Mouse (Mus musculus): ENCODE measurements around the gene Egln2. TPM values are rescaled to one million over a fixed set of nuclear protein-coding genes. Genes with fewer than 3 reads are reported as not detected.

The Egln2 gene
- polyA plus RNA-seq, 1 experiment = 107 TPM

DNA sequence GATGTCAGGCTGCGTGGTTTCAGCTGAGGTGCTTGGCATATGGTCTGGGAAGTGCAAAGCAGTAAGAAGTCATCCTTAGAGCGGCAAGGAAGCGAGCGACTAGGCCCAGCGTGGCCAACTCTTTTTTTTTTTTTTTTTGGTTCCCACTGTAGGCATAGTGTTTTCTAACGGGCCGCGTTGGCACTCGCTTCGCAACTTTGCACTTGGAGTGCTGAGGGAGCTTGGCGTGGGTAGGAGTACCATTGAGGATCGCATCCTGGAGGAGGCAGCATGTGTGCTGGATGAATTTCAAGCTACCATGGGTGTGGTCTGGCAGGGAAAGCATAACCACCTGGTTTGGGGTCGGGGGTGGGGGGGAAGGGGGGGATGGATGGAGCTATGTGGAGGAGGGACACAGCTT lies 10.6 kb downstream of the Egln2 start:
- WGBS = 66% methylated on average over 13 of the region's 13 CpGs
- DNase-seq = no peak
- Histone ChIP-seq H3K4me3 (replicated peaks; ENCODE audit: extremely low read depth, low read depth, low read length) (no peak overlapping the region), H3K4me1 (ENCODE audit: control insufficient read depth, insufficient read depth, low read length) (peaks cover 11% of the 10 kb centered on the region)
- TF ChIP-seq CTCF (IDR thresholded peaks at IDR 0.05; ENCODE audit: insufficient read depth, low read length) (no peak), POLR2A (IDR thresholded peaks at IDR 0.05; ENCODE audit: borderline replicate concordance, extremely low read depth, low read depth, low read length) (no peak)

DNA sequence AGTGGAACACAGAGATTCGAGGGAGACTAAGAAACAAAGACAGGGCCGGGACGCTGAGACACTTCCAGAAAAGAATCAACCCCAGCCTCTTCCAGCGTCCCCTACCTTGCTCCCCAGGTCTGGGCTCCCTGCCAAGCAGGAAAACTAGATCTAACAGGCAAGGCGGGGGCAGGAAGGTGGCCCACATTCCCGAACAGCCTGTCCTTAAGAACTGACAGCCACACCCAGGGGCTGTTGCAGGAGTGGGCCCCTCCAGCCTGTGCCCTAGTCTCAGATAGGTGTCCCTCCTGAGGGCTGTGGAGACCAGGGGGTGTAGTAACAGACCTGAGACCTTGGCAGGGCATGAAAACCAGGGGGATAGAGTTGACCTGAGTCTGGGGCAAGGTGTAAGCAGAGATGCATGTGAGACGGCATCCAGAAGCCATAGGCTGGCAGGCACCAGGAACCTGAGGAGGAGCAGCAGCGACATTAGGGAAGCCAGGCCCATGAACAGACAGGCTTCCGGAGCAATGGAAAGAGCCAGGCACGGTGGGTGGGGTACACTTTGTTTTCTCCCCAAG lies 13.3 kb downstream of the Egln2 start, which contains the start of gene Cyp2t4:
TSS of gene Cyp2t4 (plus strand) at position 510 of the 560 bp plus-strand sequence.
- no peak for TF ChIP-seq POLR2A (IDR thresholded peaks at IDR 0.05; ENCODE audit: borderline replicate concordance, extremely low read depth, low read depth, low read length)
- TF ChIP-seq CTCF (IDR thresholded peaks at IDR 0.05; ENCODE audit: insufficient read depth, low read length) = no peak
- 26% methylated on average over 10 of the region's 10 CpGs for WGBS
- peaks cover 5% of the 10 kb centered on the region for H3K4me1 ChIP-seq (ENCODE audit: control insufficient read depth, insufficient read depth, low read length)
- H3K4me3 ChIP-seq (replicated peaks; ENCODE audit: extremely low read depth, low read depth, low read length) = no peak within 1 kb of the TSS
- peak; percentile 54 for DNase-seq

- TF ChIP-seq POLR2A (IDR thresholded peaks at IDR 0.05; ENCODE audit: borderline replicate concordance, extremely low read depth, low read depth, low read length) (no peak), CTCF (IDR thresholded peaks at IDR 0.05; ENCODE audit: insufficient read depth, low read length) (no peak)
- H3K4me3 ChIP-seq (replicated peaks; ENCODE audit: extremely low read depth, low read depth, low read length) = no peak overlapping the region
- H3K4me1 ChIP-seq (ENCODE audit: control insufficient read depth, insufficient read depth, low read length) = no peaks in the 10 kb centered on the region
- DNase-seq = no peak
- WGBS = 35% methylated on average over 8 of the region's 8 CpGs
Measured at GRCm38 (mm10) chr7:27136410-27136996, 30.1 kb downstream of the Egln2 start.

GRCm38 (mm10) chr7:27133757-27134156 lies 32.8 kb downstream of the Egln2 start:
- TF ChIP-seq CTCF (IDR thresholded peaks at IDR 0.05; ENCODE audit: insufficient read depth, low read length) (no peak), POLR2A (IDR thresholded peaks at IDR 0.05; ENCODE audit: borderline replicate concordance, extremely low read depth, low read depth, low read length) (no peak)
- DNase-seq = no peak
- H3K4me3 ChIP-seq (replicated peaks; ENCODE audit: extremely low read depth, low read depth, low read length) = no peak overlapping the region
- WGBS = 79% methylated on average over 4 of the region's 4 CpGs
- no peaks in the 10 kb centered on the region for H3K4me1 ChIP-seq (ENCODE audit: control insufficient read depth, insufficient read depth, low read length)

GRCm38 (mm10) chr7:27133156-27133555 lies 33.4 kb downstream of the Egln2 start:
- TF ChIP-seq CTCF (IDR thresholded peaks at IDR 0.05; ENCODE audit: insufficient read depth, low read length) = no peak
- peak; percentile 20; the same call in 1 of the 2 replicates for TF ChIP-seq POLR2A (IDR thresholded peaks at IDR 0.05; ENCODE audit: borderline replicate concordance, extremely low read depth, low read depth, low read length)
- Histone ChIP-seq H3K4me1 (ENCODE audit: control insufficient read depth, insufficient read depth, low read length) (no peaks in the 10 kb centered on the region), H3K4me3 (replicated peaks; ENCODE audit: extremely low read depth, low read depth, low read length) (no peak overlapping the region)
- 48% methylated on average over 12 of the region's 12 CpGs for WGBS
- DNase-seq = no peak

- TF ChIP-seq POLR2A (IDR thresholded peaks at IDR 0.05; ENCODE audit: borderline replicate concordance, extremely low read depth, low read depth, low read length) (no peak), CTCF (IDR thresholded peaks at IDR 0.05; ENCODE audit: insufficient read depth, low read length) (no peak)
- 11% methylated on average over 10 of the region's 10 CpGs for WGBS
- no peak overlapping the region for H3K4me3 ChIP-seq (replicated peaks; ENCODE audit: extremely low read depth, low read depth, low read length)
- no peak for DNase-seq
- no peaks in the 10 kb centered on the region for H3K4me1 ChIP-seq (ENCODE audit: control insufficient read depth, insufficient read depth, low read length)
Measured at GRCm38 (mm10) chr7:27132588-27132987, 34.0 kb downstream of the Egln2 start.

DNA sequence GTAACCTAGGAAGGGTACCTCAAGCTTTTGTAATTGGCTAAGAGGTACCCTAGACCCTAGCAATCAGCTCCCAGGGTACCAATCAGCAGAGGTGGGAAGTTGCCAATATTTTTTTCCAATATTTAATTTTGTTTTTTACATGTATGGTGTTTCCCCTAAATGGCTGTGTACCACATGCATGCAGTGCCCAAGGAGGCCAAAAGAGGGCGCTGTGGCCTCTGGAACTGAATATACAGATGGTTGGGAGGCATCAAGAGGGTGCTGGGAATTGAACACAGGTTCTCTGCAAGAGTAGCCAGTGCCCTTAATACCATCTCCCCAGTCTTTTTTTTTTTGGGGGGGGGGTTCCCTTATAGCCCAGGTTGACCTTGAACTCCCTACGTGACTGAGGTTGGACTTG lies 35.2 kb downstream of the Egln2 start:
- no peak for TF ChIP-seq CTCF (IDR thresholded peaks at IDR 0.05; ENCODE audit: insufficient read depth, low read length)
- TF ChIP-seq POLR2A (IDR thresholded peaks at IDR 0.05; ENCODE audit: borderline replicate concordance, extremely low read depth, low read depth, low read length) = no peak
- WGBS = 64% methylated on average over 2 of the region's 2 CpGs
- H3K4me3 ChIP-seq (replicated peaks; ENCODE audit: extremely low read depth, low read depth, low read length) = no peak overlapping the region
- H3K4me1 ChIP-seq (ENCODE audit: control insufficient read depth, insufficient read depth, low read length) = no peaks in the 10 kb centered on the region
- DNase-seq = no peak

DNA sequence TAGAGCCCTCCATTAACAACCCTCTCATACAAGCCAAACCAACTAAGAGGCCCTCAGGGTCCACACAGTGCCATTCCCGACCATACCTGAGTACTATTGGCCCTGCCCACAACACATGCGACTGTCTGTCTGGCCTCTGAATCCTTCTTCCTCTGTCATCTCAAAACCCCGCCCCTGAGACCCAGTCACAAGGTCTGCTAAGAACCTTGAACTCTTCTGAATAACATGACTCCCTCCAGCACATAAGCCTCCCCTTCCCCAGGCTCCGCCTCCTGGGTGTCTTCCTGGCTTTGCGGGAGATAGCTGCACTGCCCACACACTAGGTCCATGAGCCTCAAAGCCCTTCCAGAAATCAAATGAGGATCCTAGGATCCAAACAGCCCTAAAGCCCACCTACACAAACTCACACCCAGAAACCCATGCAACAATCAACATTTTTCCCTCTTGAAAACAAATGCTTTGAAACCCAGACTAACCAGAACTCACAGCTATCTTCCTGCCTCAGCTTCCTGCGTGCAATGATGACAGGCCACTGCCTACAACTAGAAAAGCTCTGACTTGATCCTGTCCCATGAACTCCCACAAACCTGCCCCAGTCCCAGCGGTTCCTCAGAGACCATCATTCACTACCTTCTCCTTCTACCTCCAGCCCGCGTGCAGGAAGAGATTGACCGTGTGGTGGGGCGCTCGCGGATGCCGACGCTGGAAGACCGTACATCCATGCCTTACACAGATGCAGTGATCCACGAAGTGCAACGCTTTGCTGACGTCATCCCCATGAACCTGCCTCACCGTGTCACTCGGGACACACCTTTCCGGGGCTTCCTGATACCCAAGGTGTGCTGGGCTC lies 35.9 kb downstream of the Egln2 start:
- 85% methylated on average over 22 of the region's 22 CpGs for WGBS
- no peaks in the 10 kb centered on the region for H3K4me1 ChIP-seq (ENCODE audit: control insufficient read depth, insufficient read depth, low read length)
- DNase-seq = no peak
- no peak overlapping the region for H3K4me3 ChIP-seq (replicated peaks; ENCODE audit: extremely low read depth, low read depth, low read length)
- peak; percentile 33; the same call in 1 of the 2 replicates for TF ChIP-seq POLR2A (IDR thresholded peaks at IDR 0.05; ENCODE audit: borderline replicate concordance, extremely low read depth, low read depth, low read length)
- no peak for TF ChIP-seq CTCF (IDR thresholded peaks at IDR 0.05; ENCODE audit: insufficient read depth, low read length)

- no peak for DNase-seq
- Histone ChIP-seq H3K4me3 (replicated peaks; ENCODE audit: extremely low read depth, low read depth, low read length) (no peak overlapping the region), H3K4me1 (ENCODE audit: control insufficient read depth, insufficient read depth, low read length) (no peaks in the 10 kb centered on the region)
- 81% methylated on average over 12 of the region's 12 CpGs for WGBS
- no peak for TF ChIP-seq CTCF (IDR thresholded peaks at IDR 0.05; ENCODE audit: insufficient read depth, low read length)
- TF ChIP-seq POLR2A (IDR thresholded peaks at IDR 0.05; ENCODE audit: borderline replicate concordance, extremely low read depth, low read depth, low read length) = no peak
Measured at GRCm38 (mm10) chr7:27129811-27130210, 36.8 kb downstream of the Egln2 start.
